Mouse (Mus musculus) testis, adult 2 months (tissue): ENCODE data around the gene Ms4a14.

Experiments used
- CTCF ChIP-seq: fragments of 200-500 bp; IDR thresholded peaks from 2 replicates; pipeline ENCODE4 v1.5.1; 2012; ENCODE audit warnings: low read depth, mild to moderate bottlenecking, inconsistent platforms, low read length, moderate library complexity; ENCODE audit not compliant: control insufficient read depth, insufficient read depth, insufficient replicate concordance
- POLR2A ChIP-seq: fragments of 200-500 bp; IDR thresholded peaks from 2 replicates; pipeline ENCODE4 v1.6.1; 2012; ENCODE audit warnings: low read depth, mild to moderate bottlenecking, inconsistent platforms, low read length, moderate library complexity; ENCODE audit not compliant: control insufficient read depth

GRCm38 (mm10) chr19:11261522-11261921 is 52.7 kb downstream of the Ms4a14 start:
- TF ChIP-seq CTCF (no peak), POLR2A (no peak)
